Mouse (Mus musculus) testis, adult 2 months (tissue): ENCODE data around the gene Hcst.

ENCODE experiments used
- CTCF ChIP-seq: fragments of 200-500 bp; IDR thresholded peaks from 2 replicates; pipeline ENCODE4 v1.5.1; 2012; ENCODE audit warnings: low read depth, mild to moderate bottlenecking, inconsistent platforms, low read length, moderate library complexity; ENCODE audit not compliant: control insufficient read depth, insufficient read depth, insufficient replicate concordance
- POLR2A ChIP-seq: fragments of 200-500 bp; IDR thresholded peaks from 2 replicates; pipeline ENCODE4 v1.6.1; 2012; ENCODE audit warnings: low read depth, mild to moderate bottlenecking, inconsistent platforms, low read length, moderate library complexity; ENCODE audit not compliant: control insufficient read depth

GRCm38 (mm10) chr7:30459484-30459883, 39.8 kb upstream of the Hcst start:
- TF ChIP-seq POLR2A (no peak), CTCF (no peak)
